Mouse (Mus musculus) cerebellum, postnatal 10 days (tissue): ENCODE data around the gene Stk4.

Experiments
- DNase-seq, 2 experiments: peaks; one replicate each; pipeline ENCODE4 v3.0.0; 2021; ENCODE audit warnings: mixed read lengths in 2 of 2

The Stk4 gene

DNA sequence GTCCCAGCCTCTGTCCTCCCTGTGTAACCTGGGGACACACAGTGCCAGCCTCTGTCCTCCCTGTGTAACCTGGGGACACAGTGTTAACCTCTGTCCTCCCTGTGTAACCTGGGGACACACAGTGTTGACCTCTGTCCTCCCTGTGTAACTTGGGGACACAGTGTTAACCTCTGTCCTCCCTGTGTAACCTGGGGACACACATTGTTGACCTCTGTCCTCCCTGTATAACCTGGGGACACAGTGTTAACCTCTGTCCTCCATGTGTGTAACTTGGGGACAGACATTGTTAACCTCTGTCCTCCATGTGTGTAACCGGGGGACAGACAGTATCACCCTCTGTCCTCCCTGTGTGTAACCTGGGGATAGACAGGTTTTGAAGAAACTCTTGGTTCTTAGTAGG, 61.5 kb downstream of the Stk4 start:
- DNase-seq = no peak

DNA sequence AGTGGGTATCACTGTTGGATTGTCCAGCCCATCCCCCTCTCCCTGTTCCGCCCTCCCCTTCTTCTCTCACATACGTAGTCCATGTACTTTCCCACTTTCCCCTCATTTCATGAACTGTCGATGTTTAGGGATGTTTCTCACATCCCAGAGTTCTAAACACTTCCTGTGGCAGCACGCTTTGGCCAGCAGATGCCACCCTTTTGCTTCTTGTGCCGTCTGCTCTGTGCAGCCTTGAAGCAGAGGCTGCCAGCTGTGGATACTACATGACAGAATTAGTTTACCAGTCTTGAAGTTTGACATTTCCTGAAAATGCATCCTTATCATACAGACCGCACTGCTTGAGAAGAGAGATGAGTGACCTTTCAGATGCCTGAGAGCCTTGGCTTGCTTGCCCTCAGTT, 64.4 kb downstream of the Stk4 start:
- peak; percentile 26 to 43 for DNase-seq

DNA sequence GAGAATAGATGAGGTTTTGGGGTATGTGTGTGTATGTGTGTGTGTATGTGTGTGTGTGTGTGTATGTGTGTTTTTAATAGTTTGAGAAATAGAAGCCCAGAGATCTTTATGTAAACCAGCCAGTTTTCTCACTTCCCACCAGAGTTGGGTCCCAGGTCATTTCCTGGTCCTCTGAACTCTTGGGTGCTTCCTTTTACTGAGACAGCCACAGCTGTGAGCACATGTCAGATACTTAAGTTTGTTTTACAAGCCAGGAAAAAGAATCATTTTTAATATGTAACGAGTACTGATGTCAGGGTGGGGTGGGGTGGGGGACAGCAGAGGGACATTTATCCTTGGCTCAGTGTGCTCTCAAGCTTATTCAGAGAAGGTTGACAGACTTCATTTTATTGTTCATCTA, 65.2 kb downstream of the Stk4 start:
- DNase-seq = no peak

DNA sequence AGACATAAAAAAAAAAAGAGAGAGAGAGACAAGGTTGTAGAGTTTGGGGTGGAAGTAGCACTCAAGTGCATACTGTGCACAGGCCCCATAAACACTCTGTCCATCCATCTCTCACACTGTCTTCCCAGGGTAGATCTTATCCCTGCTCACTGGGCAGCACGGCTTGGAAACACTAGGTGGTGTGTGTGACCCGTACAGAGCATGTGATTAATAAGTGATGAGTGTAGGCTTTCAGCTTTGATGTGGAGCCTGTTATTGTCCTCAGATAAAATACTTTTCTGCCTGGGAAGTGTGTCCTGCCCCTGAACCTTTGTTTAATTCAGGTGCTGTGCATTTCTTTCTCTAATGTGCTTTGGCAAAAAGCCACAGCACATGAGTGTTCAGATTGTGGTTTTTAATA, 66.3 kb downstream of the Stk4 start:
- no peak for DNase-seq

DNA sequence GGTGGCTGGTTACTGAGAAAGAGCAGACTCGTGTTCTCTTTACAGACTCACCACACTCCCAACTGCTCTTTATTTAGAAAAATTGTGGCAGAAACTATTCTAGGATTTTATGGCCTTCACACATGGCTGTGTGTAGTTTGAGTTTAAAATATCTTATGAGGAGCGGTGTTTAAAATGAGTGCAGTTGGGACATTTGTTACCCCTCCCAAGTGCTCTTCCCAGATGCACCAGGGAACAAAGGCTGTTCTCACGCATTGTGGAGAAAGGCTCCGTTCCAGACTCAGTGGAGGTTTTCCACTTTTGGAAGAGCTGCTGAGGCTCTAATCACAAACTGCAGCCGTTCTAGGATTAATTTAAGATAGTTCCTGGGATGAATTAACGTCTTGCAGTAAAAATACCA, 67.6 kb downstream of the Stk4 start:
- no peak for DNase-seq

DNA sequence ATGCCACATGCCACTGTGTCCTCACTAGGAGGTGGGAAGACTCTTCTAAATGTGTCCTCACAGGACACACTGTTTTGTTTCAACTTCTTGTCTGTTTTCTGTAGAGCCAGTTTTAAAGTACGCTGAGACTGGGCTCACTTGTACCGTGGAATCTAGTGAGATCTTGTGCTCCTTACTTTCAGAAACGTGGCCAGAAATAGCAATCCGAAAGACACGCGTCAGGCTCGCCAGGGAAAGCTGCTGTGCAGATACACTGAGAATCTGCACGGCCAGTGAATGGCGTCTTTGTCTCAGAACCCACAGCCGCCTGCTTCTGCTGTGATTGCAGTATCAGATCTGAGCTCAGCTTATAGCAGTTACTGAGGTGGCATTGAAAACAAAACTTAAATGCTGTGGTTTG, 71.9 kb downstream of the Stk4 start:
- DNase-seq = no peak

DNA sequence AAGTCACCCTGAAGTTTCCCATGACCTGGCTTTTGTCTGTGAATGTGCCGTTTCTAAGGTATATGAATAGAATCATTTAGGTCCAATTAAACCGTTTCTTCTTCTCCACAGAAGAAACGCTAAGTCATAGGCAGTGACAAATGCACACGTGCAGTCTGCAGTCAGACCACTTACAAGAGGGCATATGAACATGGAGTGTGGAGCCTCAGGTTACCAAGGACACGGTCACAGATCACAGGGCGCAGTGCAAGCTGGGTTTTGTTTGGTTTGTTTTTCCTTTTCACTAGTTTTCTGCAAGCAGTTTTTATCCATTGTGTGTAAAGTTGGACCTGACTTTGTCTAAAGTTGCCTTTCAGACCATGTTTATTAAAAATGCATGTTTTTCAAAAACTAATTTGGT, 73.9 kb downstream of the Stk4 start:
- no peak for DNase-seq

DNA sequence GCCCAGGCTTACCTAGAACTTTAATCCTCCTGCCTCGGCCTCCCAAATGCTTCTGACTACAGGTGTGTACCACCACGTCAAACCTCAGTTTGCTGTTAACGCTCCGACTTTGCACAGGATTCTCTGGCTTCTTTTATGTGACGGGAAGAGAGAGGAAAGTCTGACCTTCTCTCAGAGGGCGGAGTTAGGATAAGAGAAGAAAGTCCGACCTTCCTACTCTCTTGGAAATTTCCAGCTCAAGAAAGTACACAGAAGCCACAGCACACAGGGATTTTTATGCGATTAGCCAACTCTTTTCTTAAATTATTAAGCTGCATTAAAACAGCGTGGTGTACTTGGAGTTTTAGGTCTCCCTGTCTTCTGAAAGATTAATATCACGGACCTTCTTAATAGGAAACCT, 74.4 kb downstream of the Stk4 start:
- DNase-seq = no peak

DNA sequence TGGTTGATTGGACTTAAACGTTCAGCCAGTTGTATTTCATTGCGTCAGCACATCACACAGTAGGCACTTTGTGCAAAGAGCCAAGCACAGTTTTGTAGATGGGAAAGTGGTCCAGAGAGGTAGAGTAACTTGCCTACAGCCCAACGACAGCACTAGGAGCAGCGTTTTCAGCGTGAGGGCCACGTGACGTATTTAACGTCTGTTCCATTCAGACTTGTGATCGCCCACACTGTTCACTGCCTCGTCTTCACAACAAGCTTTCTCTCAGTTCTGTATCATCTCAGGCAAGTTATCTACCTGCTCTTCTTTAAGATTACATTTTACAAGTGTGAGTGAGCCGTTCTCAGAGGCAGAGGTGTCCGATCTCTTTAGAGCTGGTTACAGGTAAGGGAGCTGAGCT, 76.4 kb downstream of the Stk4 start:
- no peak for DNase-seq

DNA sequence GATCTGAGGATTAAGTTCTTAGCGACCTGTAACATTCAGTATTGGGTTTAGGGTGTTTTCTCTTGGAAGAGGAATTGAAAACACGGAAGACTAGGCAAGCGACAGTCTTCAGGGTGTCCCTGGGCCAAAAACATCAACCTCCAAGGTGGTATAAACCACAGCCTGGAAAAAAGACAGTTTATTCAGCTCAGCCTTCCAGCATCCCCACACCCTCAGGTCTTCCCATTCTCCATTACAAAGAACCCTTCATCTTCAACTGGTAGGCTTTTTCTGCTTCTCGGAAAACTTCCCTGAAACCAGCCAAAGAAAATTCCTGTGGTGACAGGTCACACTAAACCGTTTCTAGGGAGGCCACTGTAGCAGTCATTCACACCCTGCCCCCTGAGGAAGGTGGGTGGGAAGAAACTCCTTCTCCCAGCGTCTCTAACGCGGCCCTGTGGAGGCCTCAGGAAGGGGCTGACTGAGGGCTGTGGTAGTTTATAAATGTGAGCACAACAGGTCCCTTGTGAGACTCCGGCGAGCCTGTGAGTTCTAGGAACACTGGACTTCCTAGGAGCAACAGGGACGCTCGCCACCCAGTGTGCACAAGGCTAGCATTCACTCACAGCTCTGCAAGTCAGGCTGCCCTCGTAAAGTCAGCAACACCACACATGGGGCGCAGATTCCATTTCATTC, 80.1 kb downstream of the Stk4 start:
- DNase-seq = no peak

DNA sequence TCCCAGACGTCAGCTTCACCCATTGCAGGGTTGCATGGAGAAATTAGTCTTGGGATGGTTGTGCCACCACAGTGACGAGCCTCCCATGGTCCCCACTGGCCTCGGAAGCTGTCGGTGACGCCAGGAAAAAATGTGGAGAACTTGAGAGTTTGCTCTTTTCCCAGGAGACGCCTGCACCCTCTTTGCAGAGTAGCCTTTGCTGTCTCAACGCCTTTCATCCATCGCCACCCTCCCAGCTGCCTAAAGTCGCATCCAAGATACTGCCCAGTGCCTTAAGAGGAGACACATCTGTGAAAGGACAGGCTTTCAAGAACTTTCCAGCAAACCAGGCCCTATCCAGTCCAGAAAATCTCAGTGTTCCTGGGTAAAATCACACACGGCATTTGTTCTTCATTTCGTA, 82.2 kb downstream of the Stk4 start:
- DNase-seq = no peak

DNA sequence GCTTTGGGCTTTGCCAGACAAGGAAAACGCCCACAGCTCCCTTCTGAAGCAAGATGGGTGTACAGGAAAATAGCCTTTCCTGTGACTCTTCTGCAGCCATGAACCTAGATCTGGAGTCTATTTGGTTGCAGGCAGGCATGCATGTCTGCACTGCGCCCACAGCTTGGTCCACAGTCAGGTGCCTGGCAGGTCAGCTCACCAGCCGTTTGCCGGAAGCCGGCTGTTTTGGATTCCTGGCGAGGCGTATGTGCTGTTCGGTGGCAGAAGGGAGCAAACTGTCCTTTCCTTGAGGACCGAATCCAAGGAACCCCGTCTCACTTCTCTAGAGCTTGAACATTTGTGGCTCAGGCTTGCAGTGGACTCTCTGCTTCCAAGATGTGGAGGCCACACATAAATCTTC, 83.9 kb downstream of the Stk4 start:
- DNase-seq = peak in 1 of 2 experiments; percentile 17

DNA sequence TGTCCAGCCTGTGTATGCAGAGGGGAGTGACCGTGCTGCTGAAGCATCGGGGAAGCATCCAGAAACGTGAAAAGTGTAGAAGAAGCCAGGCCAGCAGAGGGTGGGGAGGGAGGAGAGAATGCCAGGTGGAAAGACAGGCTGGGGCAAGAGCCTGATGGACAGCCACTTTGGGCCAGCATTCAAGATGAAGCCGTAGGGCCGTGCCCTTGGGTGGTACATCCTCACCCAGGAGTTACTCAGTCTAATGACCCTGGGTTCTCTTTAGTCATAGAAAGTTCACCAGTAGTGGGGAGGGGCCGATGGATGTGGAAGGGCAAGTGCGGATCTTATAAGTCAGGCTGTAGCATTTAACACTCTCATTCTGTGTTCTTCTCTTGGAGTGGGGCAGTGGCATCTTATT, 86.0 kb downstream of the Stk4 start:
- DNase-seq = no peak

DNA sequence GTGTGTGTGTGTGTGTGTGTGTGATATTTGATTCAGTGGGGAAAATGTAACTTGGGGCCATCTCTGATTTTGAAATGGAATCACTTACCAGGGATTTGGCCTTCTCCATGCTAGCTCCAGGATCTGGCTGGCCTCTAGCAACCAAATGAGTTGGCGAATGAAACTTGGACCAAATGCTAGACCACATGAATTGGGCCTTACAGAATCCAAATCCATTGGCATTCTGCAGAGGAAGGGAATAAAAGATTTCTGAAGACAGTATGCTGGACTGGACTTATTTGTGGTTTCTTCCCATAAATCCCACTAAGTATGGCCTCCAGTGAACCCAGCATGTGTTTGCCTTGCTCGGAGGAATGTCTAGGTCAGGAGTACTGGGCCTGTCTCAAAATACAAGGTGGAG, 88.7 kb downstream of the Stk4 start:
- peak in 1 of 2 experiments; percentile 23 for DNase-seq

DNA sequence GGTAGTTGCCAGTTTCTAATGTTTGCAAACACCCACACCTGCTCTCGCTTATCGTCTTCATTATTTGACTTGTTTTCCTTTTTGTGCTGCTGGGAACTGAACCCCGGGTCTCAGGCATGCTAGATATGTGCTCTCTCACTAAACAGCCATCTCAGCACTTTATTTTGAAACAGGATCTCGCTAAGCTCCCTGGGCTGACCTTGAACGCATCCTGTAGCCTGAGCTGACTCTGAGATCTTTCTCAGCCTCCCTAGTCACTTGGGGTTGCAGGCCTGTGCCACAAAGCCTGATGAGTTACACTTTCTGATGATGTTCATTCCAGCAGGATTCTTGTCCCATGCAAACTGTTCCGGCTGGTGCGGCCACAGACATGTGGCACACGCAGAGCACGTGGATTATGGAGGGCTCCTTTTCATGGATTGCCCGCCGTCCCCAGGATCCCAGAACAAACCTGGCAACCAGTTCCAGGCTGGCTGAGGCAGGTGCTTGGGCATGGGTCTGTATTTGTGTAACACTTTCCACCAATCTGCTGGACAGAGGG, 91.5 kb downstream of the Stk4 start:
- DNase-seq = no peak

DNA sequence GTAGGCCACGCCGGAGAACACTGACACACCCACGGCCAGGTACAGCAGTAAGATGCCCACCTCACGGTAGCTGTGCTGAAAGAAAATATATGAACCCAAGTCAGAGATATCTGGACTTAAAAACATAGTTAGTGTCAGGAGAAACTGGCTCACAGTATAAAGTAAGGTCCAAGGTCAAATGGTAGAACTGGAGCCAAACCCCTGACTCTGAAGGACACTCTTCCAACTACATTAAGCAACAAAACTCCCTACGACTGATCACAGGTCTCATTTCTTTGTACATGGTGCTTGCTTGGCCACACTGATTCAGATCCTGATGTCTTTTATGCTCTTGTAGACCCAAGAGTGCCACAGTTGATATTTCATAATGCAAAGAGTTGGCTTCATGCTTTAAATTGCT, 94.8 kb downstream of the Stk4 start:
- no peak for DNase-seq

DNA sequence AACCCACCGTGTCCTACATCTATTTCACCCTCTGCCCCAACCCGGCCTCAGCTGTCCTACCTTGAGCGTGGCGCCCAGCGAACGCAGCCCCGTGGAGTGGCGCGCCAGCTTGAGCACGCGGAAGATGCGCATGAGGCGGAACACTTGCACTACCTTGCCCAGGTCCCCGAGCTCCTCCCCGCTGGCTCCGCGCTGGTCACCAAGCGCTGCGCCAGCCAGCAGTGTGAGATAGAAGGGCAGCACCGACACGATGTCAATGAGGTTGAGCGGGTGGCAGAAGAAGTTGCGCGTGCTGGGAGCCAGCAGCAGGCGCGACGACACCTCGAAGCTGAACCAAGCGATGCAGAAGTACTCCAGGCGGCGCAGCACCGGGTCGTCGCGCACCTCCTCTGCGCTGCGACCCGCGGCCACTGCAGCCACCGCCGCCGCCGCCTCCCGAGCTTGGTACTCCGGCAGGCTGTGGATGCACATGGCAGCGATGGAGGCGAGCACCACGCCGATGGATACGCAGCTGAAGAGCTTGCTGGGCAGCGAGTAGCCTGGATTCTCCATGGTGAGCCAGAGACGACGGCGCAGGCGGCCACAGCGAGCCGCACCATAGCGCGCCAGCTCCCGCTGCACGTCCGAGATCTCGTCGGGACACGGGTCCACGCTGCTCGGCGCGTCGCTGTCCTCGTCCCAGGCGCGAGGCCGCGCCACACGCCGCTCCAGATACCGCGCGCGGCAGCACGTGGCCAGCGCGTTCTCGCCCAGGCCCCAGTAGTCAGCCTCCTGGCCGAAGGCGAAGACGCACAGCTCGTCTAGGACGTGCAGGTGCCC, 97.8 kb downstream of the Stk4 start:
- DNase-seq = peak; percentile 17 to 27

DNA sequence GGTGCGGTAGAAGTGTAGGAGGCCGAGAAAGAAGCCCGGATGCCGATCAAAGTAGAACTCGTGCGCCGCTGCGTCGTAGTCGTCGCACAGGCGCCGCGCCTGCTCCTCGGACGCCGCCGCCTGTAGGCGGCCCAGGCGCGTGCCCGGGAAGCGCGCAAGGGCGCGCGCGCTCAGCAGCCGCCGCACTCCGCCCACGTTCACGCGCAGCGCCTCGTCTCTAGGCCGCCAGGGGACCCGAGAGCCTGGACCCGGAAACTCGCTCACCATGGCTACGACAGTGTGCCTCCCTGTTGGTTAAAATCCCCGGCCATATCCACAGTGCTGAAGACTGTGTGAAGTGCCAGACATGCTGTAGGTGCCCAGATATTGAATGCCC, 98.4 kb downstream of the Stk4 start:
- peak; percentile 26 to 29 for DNase-seq

DNA sequence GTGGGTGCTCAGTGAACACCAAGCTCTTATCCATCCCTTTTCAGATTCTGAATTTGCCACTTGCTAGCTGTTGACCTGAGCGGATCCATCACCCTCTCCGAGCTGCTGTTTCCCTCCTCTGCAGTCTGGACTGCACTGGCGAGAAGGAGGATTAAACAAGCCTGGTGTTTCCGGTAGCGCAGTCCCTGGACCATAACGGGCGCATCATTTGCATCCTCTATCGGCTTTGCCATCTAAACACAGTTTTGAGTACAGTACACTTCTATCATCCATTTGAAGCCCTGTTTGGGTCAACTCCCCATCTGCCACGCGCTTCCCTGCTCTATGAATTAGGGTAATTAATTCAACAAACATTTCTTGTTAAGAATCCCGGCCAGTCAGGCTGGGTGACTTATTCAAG, 100.2 kb downstream of the Stk4 start:
- no peak for DNase-seq

DNA sequence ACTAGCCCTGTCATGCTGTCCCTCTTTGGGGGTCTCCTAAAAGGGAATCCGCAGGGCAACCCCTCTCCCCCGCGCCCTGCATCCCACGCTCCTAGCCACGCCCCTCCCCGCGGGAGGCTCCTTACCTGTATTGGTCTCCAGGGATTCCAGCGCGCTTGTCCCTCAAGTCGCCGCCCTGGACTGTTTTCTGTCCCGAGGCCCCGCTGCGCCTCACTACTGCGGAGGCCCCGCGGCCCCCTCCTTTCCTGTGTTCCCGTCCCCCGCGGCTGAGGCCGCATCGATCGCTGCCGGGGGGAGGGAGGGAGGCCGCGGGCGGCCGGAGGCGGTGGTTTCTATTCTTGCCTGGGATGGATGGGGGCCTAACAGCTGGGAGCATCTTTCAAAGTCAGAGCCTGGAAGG, 100.8 kb downstream of the Stk4 start, which contains the start of gene Kcns1:
Gene Kcns1, minus strand, starts transcription at position 212 of the 400 bp plus-strand sequence.
- DNase-seq = peak; percentile 19 to 28

DNA sequence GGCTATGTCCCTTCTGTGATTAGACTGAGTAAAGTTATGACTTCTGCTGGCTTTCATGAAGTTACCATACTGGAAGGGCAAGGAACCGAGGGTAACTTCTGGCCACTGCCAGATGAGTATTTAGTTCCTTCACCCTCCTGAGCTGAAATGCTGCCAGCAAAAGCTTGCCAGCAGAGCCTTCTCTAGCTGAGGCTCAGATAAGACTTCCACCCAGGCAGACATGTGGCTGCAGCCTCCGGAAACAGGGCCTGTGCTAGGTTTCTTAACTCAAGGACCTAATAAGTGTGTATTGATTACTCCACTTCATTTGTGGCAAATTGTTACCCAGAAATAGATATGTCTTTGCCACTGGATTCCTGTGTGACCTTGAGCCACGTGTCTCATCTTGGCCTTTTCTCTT, 103.3 kb downstream of the Stk4 start:
- peak; percentile 24 to 33 for DNase-seq

DNA sequence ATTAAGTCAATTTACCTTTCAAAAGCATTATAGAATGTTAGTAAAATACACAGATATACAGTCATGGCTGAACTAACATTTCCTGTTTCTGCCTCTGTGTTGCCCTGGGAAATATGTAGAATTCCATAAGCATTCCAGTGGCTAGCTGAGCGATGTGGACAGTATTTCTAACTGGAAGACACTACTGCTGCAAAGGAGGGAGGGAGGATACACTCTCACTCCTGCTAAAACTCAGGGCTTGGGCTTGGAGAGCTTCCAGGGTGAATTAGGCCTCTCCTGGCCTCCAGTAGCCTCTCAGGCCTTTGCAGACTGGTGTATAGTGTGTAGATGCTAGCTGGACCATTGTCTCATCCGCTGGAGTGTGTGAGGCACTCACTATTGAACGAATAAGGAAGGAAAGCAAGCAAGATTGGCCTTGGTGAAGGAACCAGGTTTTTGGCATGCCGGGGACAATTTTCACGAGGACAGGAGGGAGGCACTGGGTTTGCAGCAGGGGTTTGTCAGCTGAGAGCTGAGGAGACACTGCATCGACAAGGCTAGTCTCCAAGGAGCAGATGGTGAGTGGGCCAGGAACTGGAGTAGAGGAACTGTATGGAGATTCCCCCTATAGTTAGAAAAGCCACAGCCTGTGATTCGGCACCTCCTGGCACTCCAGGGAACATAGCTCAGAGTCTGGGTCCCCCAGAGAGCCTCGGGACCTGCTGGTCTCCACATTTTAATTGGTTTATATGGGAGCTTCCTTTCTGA, 104.7 kb downstream of the Stk4 start:
- DNase-seq = peak; percentile 17 to 23

DNA sequence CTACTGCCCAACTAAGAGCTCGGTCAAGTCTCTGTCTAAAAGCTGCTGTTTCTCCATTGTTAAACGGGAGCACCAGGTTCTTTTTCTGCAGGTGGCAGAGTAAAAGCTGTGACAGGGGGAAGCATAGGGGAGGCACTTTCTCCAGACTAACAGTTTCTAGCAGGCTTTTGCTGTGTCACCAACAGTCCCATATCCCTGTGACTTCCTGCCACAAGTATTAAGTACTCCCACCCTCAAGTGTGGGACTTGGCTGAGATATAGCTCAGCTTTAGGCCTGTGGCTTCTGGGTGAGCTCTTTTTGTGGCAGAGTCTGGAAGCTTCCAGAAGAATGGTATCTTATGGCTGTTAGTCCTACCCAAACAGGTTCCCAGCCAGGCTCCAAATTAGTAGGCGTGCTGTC, 105.7 kb downstream of the Stk4 start:
- DNase-seq = no peak

DNA sequence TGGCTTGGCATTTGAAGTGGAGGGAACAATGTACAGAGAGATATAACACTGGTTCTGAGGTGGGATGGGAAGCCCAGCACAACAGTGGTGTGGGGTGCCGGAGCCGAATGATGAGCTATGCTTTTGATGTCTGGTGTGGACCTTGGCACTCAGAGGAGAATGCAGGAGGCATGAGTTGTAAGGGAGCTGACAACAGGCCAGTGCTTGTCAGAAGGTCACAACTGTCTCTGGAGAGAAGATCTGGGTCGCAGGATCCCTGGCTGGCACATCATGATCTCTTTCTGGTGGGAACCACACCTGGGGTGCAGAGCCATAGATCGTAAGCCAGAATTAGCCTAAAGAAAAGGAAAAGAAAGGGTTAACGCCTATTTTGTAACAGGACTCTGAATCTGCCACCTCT, 107.7 kb downstream of the Stk4 start:
- no peak for DNase-seq
